Mouse (Mus musculus): ENCODE results near the gene Edn2. TPM values are rescaled to one million over a fixed set of nuclear protein-coding genes. Genes with fewer than 3 reads are reported as not detected.
A peak's percentile ranks its signal among the peaks of the same experiment; 100 is the strongest.

The Edn2 gene
- polyA plus RNA-seq, 1 experiment from 2014 or later: 0.19 TPM

DNA sequence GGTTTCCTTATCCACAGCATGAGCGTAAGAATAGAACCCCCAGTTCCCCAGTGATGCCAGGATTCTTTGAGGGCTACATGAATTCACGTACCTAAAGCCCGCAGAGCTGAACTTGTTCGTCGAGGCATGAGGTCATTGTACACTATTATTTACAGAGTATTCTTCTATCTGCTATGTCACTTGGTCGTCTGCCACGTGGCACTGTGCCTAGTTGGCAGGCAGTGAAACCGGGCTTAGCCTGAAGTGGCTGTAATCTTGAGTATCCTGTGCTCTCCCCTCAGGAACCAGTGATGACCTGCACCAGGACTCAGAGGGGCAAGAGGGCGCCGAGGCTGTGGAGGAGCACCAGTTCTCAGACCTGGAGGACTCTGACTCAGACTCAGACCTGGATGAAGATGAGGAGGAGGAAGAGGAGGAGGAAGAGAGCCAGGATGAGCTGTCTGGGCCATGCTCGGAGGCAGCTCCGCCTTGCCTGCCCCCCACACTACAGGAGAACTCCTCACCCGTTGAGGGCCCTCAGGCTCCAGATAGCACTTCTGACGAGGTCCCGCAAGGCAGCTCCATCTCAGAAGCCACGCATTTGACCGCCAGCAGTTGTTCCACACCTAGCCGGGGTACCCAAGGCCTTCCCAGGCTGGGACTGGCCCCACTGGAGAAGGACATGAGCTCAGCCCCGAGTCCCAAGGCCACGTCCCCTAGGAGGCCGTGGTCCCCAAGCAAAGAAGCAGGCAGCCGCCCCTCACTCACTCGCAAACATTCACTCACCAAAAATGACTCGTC lies 29.4 kb upstream of the Edn2 start:
- Histone ChIP-seq H3K27me3 (no peaks in the 10 kb centered on the region), H3K9me3 (no peaks in the 10 kb centered on the region), H3K4me1 (replicated peaks) (no peaks in the 10 kb centered on the region; the same call in 1 of the 2 replicates), H3K36me3 (no peaks in the 10 kb centered on the region), H3K27ac (no peak overlapping the region), H3K4me2 (no peak overlapping the region), H3K4me3 (replicated peaks) (no peak overlapping the region), H3K9ac (replicated peaks) (no peak overlapping the region; the same call in 1 of the 2 replicates)
- ATAC-seq (ENCODE audit: insufficient number of reproducible peaks, insufficient read depth, low FRiP score, low TSS enrichment, low read depth): no peak
- 65% methylated on average over 24 of the region's 24 CpGs for WGBS

DNA sequence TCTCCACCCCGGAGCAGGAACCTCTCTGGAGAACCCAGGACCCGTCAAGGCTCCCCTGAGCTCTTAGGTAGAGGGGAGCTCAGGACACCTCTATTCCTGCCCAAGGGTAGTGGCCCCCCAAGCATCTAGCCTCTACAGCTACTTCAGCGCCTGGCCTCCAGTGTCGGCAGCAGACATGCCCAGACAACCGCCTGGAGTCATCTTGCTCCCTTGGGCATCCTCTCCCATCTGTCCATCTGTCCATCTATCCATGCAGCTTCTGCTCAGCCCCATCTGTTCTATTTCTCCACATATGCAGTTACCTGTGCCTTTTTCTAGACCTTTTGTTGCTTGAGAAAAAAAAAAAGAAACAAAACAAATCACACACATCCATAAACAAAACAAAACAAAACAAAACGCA lies 26.8 kb upstream of the Edn2 start:
- no peaks in the 10 kb centered on the region; the same call in 1 of the 2 replicates for H3K4me1 ChIP-seq (replicated peaks)
- 82% methylated on average over 6 of the region's 6 CpGs for WGBS
- H3K9ac ChIP-seq (replicated peaks): no peak overlapping the region
- ATAC-seq (ENCODE audit: insufficient number of reproducible peaks, insufficient read depth, low FRiP score, low TSS enrichment, low read depth): no peak
- no peak overlapping the region for H3K27ac ChIP-seq
- H3K27me3 ChIP-seq: no peaks in the 10 kb centered on the region
- no peak overlapping the region for H3K4me2 ChIP-seq
- no peaks in the 10 kb centered on the region for H3K36me3 ChIP-seq
- H3K4me3 ChIP-seq (replicated peaks): no peak overlapping the region
- no peaks in the 10 kb centered on the region for H3K9me3 ChIP-seq

DNA sequence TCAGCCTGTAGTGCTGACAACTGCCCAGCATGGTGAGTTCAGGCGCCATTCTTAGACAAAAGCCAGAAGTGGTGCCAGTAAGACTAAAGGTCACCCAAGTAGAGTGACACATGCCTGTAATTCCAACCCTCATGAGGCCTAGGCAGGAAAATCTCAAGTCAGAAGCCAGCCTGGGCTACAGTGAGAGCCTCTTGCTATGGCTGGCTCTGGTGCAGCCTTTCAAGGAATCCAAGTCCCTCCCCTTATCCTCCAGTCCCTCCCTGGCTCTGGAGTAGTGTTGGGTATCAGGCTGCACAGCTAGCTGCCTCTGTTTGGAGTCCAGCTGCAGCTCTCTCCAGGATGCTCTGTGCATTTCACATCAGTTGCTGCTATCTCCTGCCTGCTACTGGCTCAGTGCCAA lies 19.2 kb upstream of the Edn2 start:
- Histone ChIP-seq H3K27me3 (0 out of 2 replicates have a peak, but pooled peaks cover 5% of the 10 kb centered on the region), H3K4me1 (replicated peaks) (no peaks in the 10 kb centered on the region; the same call in 1 of the 2 replicates)
- 75% methylated on average over 1 of the region's 1 CpGs for WGBS

GRCm38 (mm10) chr4:120142905-120143304 lies 18.1 kb upstream of the Edn2 start:
- 79% methylated on average over 9 of the region's 9 CpGs for WGBS
- peaks cover 10% of the 10 kb centered on the region; the same call in 1 of the 2 replicates for H3K27me3 ChIP-seq
- no peaks in the 10 kb centered on the region for H3K9me3 ChIP-seq
- H3K4me3 ChIP-seq (replicated peaks): no peak overlapping the region
- H3K4me2 ChIP-seq: no peak overlapping the region
- H3K36me3 ChIP-seq: no peaks in the 10 kb centered on the region
- H3K27ac ChIP-seq: no peak overlapping the region
- H3K4me1 ChIP-seq (replicated peaks): no peaks in the 10 kb centered on the region; the same call in 1 of the 2 replicates
- no peak for ATAC-seq (ENCODE audit: insufficient number of reproducible peaks, insufficient read depth, low FRiP score, low TSS enrichment, low read depth)
- no peak overlapping the region for H3K9ac ChIP-seq (replicated peaks)

More for the DNA sequence above, 19.2 kb upstream of the Edn2 start:
- Histone ChIP-seq H3K4me3 (replicated peaks) (no peak overlapping the region), H3K4me2 (no peak overlapping the region), H3K9me3 (no peaks in the 10 kb centered on the region), H3K36me3 (no peaks in the 10 kb centered on the region), H3K9ac (replicated peaks) (no peak overlapping the region), H3K27ac (no peak overlapping the region)
- ATAC-seq (ENCODE audit: insufficient number of reproducible peaks, insufficient read depth, low FRiP score, low TSS enrichment, low read depth): no peak

- no peak for ATAC-seq (ENCODE audit: insufficient number of reproducible peaks, insufficient read depth, low FRiP score, low TSS enrichment, low read depth)
- peaks cover 10% of the 10 kb centered on the region for H3K4me1 ChIP-seq (replicated peaks)
- WGBS: 81% methylated on average over 5 of the region's 5 CpGs
Measured at GRCm38 (mm10) chr4:120144343-120144742, 16.7 kb upstream of the Edn2 start.

DNA sequence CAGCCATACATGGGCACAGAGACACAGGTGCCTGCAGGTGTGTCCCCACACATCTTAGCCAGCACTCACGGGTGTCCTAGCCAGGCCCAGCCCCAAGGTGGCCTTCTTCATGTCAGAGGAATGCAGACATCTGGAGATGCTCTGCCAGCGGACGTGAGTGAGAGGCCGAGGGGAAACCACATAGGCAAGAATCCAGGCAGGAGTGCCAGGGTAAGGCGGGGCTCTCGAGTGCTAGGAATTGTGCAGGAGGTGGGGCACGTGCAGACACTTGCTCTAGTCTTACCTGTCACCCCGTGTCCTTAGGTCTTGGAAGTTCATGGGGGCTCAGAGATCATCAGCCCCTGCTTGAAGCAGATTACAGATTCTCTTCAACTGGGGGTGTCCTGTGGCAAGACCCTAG lies 15.1 kb upstream of the Edn2 start:
- Histone ChIP-seq H3K27me3 (peaks cover 32% of the 10 kb centered on the region), H3K4me3 (replicated peaks) (no peak overlapping the region), H3K9me3 (no peaks in the 10 kb centered on the region), H3K4me1 (replicated peaks) (peaks cover 10% of the 10 kb centered on the region), H3K9ac (replicated peaks) (no peak overlapping the region), H3K27ac (no peak overlapping the region), H3K36me3 (no peaks in the 10 kb centered on the region), H3K4me2 (no peak overlapping the region)
- ATAC-seq (ENCODE audit: insufficient number of reproducible peaks, insufficient read depth, low FRiP score, low TSS enrichment, low read depth): no peak
- WGBS: 61% methylated on average over 8 of the region's 8 CpGs

More at GRCm38 (mm10) chr4:120144343-120144742, 16.7 kb upstream of the Edn2 start:
- H3K9ac ChIP-seq (replicated peaks): no peak overlapping the region
- H3K4me2 ChIP-seq: no peak overlapping the region
- H3K4me3 ChIP-seq (replicated peaks): no peak overlapping the region
- peaks cover 23% of the 10 kb centered on the region; the same call in 1 of the 2 replicates for H3K27me3 ChIP-seq
- no peaks in the 10 kb centered on the region for H3K9me3 ChIP-seq
- H3K36me3 ChIP-seq: no peaks in the 10 kb centered on the region
- no peak overlapping the region for H3K27ac ChIP-seq

GRCm38 (mm10) chr4:120148291-120149141 lies 12.5 kb upstream of the Edn2 start:
- H3K9ac ChIP-seq (replicated peaks): peak overlapping the region; percentile 54
- ATAC-seq (ENCODE audit: insufficient number of reproducible peaks, insufficient read depth, low FRiP score, low TSS enrichment, low read depth): peak; percentile 65
- H3K27ac ChIP-seq: peak overlapping the region; percentile 29; the same call in 1 of the 2 replicates

DNA sequence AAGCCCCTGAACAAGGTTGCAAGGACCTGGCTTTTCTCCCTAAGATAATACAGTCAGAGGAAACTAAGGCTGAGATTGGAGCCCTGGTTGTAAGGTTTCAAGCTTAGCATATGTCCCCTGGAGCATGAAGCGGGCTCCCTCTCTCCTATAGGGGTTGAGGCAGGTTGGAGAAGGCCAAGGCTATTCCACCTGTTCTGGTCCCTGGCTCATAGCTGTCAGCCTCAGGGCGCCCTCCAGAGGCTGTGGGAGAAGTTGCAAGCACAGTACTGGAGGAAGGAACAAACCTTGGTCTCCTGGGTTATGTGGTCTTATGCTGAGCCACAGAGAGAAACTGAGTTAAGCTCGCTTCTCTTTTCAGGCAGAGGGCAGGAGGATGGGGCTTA lies 11.9 kb upstream of the Edn2 start:
- H3K27ac ChIP-seq: peak overlapping the region; percentile 17; the same call in 1 of the 2 replicates
- 37% methylated on average over 3 of the region's 3 CpGs for WGBS

More at GRCm38 (mm10) chr4:120148291-120149141, 12.5 kb upstream of the Edn2 start:
- Histone ChIP-seq H3K4me2 (peak overlapping the region; percentile 64), H3K27me3 (peaks cover 31% of the 10 kb centered on the region), H3K9me3 (no peaks in the 10 kb centered on the region), H3K36me3 (no peaks in the 10 kb centered on the region), H3K4me3 (replicated peaks) (peak overlapping the region; percentile 30), H3K4me1 (replicated peaks) (peaks cover 10% of the 10 kb centered on the region)
- 5% methylated on average over 45 of the region's 45 CpGs for WGBS

DNA sequence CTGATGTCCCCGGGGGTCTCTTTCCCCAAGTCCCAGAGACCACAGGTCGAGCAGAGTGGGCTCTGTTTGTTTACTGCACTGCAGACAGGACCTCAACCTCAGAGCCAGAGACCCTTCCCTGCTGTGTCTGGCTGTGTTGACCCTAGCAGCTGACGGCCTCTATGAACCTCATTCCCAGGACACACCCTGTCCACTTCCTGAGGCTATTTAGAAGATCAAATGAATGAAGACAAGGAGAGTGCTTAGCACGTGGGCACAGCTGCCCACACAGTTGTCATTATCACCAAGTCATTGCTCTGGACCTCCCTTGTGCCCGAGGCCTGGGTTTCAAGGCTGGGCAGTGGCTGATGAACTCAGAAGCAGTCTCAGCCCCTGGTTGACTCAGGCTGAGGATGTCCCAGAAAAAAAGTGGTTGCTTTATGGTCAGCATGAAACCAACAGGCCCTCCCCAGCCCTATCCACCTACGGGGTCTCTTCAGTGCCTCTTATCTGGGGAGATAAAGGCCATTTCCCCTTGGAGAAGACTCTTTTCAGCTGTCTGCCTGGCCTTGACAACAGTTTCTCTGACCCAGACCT lies 10.6 kb upstream of the Edn2 start:
- 50% methylated on average over 6 of the region's 6 CpGs for WGBS
- Histone ChIP-seq H3K36me3 (no peaks in the 10 kb centered on the region), H3K9me3 (no peaks in the 10 kb centered on the region), H3K27ac (no peak overlapping the region), H3K4me3 (replicated peaks) (no peak overlapping the region), H3K9ac (replicated peaks) (no peak overlapping the region), H3K4me2 (no peak overlapping the region), H3K4me1 (replicated peaks) (peaks cover 10% of the 10 kb centered on the region), H3K27me3 (peaks cover 31% of the 10 kb centered on the region)
- no peak for ATAC-seq (ENCODE audit: insufficient number of reproducible peaks, insufficient read depth, low FRiP score, low TSS enrichment, low read depth)

More for the DNA sequence above, 11.9 kb upstream of the Edn2 start:
- Histone ChIP-seq H3K36me3 (no peaks in the 10 kb centered on the region), H3K27me3 (peaks cover 31% of the 10 kb centered on the region), H3K9ac (replicated peaks) (peak overlapping the region; percentile 54; the same call in 1 of the 2 replicates), H3K4me2 (peak overlapping the region; percentile 64), H3K9me3 (no peaks in the 10 kb centered on the region), H3K4me1 (replicated peaks) (peaks cover 10% of the 10 kb centered on the region), H3K4me3 (replicated peaks) (peak overlapping the region; percentile 30)
- no peak for ATAC-seq (ENCODE audit: insufficient number of reproducible peaks, insufficient read depth, low FRiP score, low TSS enrichment, low read depth)

- no peak overlapping the region for H3K27ac ChIP-seq
- no peak overlapping the region for H3K9ac ChIP-seq (replicated peaks)
- H3K36me3 ChIP-seq: no peaks in the 10 kb centered on the region
- H3K9me3 ChIP-seq: no peaks in the 10 kb centered on the region
- no peak overlapping the region for H3K4me2 ChIP-seq
- WGBS: 86% methylated on average over 6 of the region's 6 CpGs
- H3K27me3 ChIP-seq: peaks cover 31% of the 10 kb centered on the region
- H3K4me3 ChIP-seq (replicated peaks): no peak overlapping the region
- ATAC-seq (ENCODE audit: insufficient number of reproducible peaks, insufficient read depth, low FRiP score, low TSS enrichment, low read depth): no peak
- H3K4me1 ChIP-seq (replicated peaks): peaks cover 10% of the 10 kb centered on the region
Measured at GRCm38 (mm10) chr4:120151906-120152305, 9.1 kb upstream of the Edn2 start.

GRCm38 (mm10) chr4:120152648-120153047 lies 8.4 kb upstream of the Edn2 start:
- WGBS: 65% methylated on average over 4 of the region's 4 CpGs
- Histone ChIP-seq H3K27me3 (peaks cover 29% of the 10 kb centered on the region), H3K4me1 (replicated peaks) (peaks cover 10% of the 10 kb centered on the region), H3K27ac (no peak overlapping the region), H3K9ac (replicated peaks) (no peak overlapping the region), H3K36me3 (no peaks in the 10 kb centered on the region), H3K9me3 (no peaks in the 10 kb centered on the region), H3K4me3 (replicated peaks) (no peak overlapping the region), H3K4me2 (no peak overlapping the region)
- ATAC-seq (ENCODE audit: insufficient number of reproducible peaks, insufficient read depth, low FRiP score, low TSS enrichment, low read depth): no peak
